Mouse (Mus musculus): ENCODE measurements around the gene Cacna1b. TPM values are rescaled to one million over a fixed set of nuclear protein-coding genes. Genes with fewer than 3 reads are reported as not detected.

Cacna1b gene
- 1 to 10 TPM; 2.3 to 2.8 TPM for total RNA-seq (2021)
- long read RNA-seq, experiment 1 = 0 reads
- long read RNA-seq, experiment 2 = 0 reads

- DNase-seq (ENCODE audit: low spot score in 2 of 2) = peak; percentile 53 to 55
Measured at GRCm38 (mm10) chr2:24763115-24763557, at the start of gene Cacna1b. TSS of gene Cacna1b (minus strand) at chr2:24763152.

- DNase-seq (ENCODE audit: low spot score in 2 of 2) = no peak
Measured at GRCm38 (mm10) chr2:24809746-24810145, 46.8 kb upstream of the Cacna1b start.

- no peak for DNase-seq (ENCODE audit: low spot score in 2 of 2)
Measured at GRCm38 (mm10) chr2:24807691-24808090, 44.7 kb upstream of the Cacna1b start.

- no peak for DNase-seq (ENCODE audit: low spot score in 2 of 2)
Measured at GRCm38 (mm10) chr2:24807036-24807435, 44.1 kb upstream of the Cacna1b start.

GRCm38 (mm10) chr2:24806143-24806542 lies 43.2 kb upstream of the Cacna1b start:
- no peak for DNase-seq (ENCODE audit: low spot score in 2 of 2)

- no peak for DNase-seq (ENCODE audit: low spot score in 2 of 2)
Measured at GRCm38 (mm10) chr2:24805621-24806020, 42.7 kb upstream of the Cacna1b start.

- DNase-seq (ENCODE audit: low spot score in 2 of 2) = no peak
Measured at GRCm38 (mm10) chr2:24796833-24797457, 34.0 kb upstream of the Cacna1b start.

GRCm38 (mm10) chr2:24787250-24787649 lies 24.3 kb upstream of the Cacna1b start:
- DNase-seq (ENCODE audit: low spot score in 2 of 2) = no peak

GRCm38 (mm10) chr2:24781253-24781652 lies 18.3 kb upstream of the Cacna1b start:
- DNase-seq (ENCODE audit: low spot score in 2 of 2) = no peak

- DNase-seq (ENCODE audit: low spot score in 2 of 2) = no peak
Measured at GRCm38 (mm10) chr2:24776831-24777230, 13.9 kb upstream of the Cacna1b start.

- no peak for DNase-seq (ENCODE audit: low spot score in 2 of 2)
Measured at GRCm38 (mm10) chr2:24775951-24776587, 13.1 kb upstream of the Cacna1b start.

GRCm38 (mm10) chr2:24774832-24775231 lies 11.9 kb upstream of the Cacna1b start:
- no peak for DNase-seq (ENCODE audit: low spot score in 2 of 2)

- no peak for DNase-seq (ENCODE audit: low spot score in 2 of 2)
Measured at GRCm38 (mm10) chr2:24770861-24771260, 7.9 kb upstream of the Cacna1b start.

GRCm38 (mm10) chr2:24762446-24762960 lies 449 bp downstream of the Cacna1b start:
- no peak for DNase-seq (ENCODE audit: low spot score in 2 of 2)

- DNase-seq (ENCODE audit: low spot score in 2 of 2) = peak; percentile 27 to 41
Measured at GRCm38 (mm10) chr2:24761923-24762445, 968 bp downstream of the Cacna1b start.

GRCm38 (mm10) chr2:24755276-24755675 lies 7.7 kb downstream of the Cacna1b start:
- peak; percentile 24 to 37 for DNase-seq (ENCODE audit: low spot score in 2 of 2)

GRCm38 (mm10) chr2:24752599-24752998 lies 10.4 kb downstream of the Cacna1b start:
- no peak for DNase-seq (ENCODE audit: low spot score in 2 of 2)

GRCm38 (mm10) chr2:24750051-24750450 lies 12.9 kb downstream of the Cacna1b start:
- DNase-seq (ENCODE audit: low spot score in 2 of 2) = no peak

GRCm38 (mm10) chr2:24747878-24748277 lies 15.1 kb downstream of the Cacna1b start:
- no peak for DNase-seq (ENCODE audit: low spot score in 2 of 2)

GRCm38 (mm10) chr2:24739701-24740100 lies 23.3 kb downstream of the Cacna1b start:
- DNase-seq (ENCODE audit: low spot score in 2 of 2) = no peak

GRCm38 (mm10) chr2:24733157-24733556 lies 29.8 kb downstream of the Cacna1b start:
- DNase-seq (ENCODE audit: low spot score in 2 of 2) = no peak

- no peak for DNase-seq (ENCODE audit: low spot score in 2 of 2)
Measured at GRCm38 (mm10) chr2:24725865-24726264, 37.1 kb downstream of the Cacna1b start.
